Mouse (Mus musculus) heart, adult 18-20 months (tissue): ENCODE data around the gene Gm15023. TPM values are rescaled to one million over a fixed set of nuclear protein-coding genes. Genes with fewer than 3 reads are reported as not detected.
"Not testable (repeated sequence)": the region's sequence is repeated elsewhere in the genome, so short reads cannot be mapped to it uniquely, and the experiment has no call there.

Source experiments
- DNase-seq, 2 experiments: peaks; one replicate each; pipeline ENCODE4 v3.0.0; 2021 to 2022; ENCODE audit warnings: mixed read lengths in 1 of 2
- long read RNA-seq, 2 experiments: library from polyadenylated mRNA; stranded (forward); transcript quantifications; one replicate each; pipeline ENCODE4 v2.0.0; 2021
- total RNA-seq, 2 experiments: library from RNA; stranded (reverse); gene quantifications; 2 replicates each; pipeline ENCODE4 v1.2.3; 2021

Gene Gm15023
- not detected for total RNA-seq
- long read RNA-seq, experiment 1 = 0 reads
- long read RNA-seq, experiment 2 = 0 reads

GRCm38 (mm10) chrX:135177532-135177931 is at the start of gene Gm15023:
Gene Gm15023 (minus strand): TSS chrX:135177632.
- DNase-seq = not testable (repeated sequence)

GRCm38 (mm10) chrX:135210436-135211221 is 33.2 kb upstream of the Gm15023 start, which contains the start of gene Tceal6:
Gene Tceal6 (minus strand): TSS chrX:135210687.
- DNase-seq = no peak

GRCm38 (mm10) chrX:135209773-135210435 is 32.5 kb upstream of the Gm15023 start:
- DNase-seq = not testable (repeated sequence)

DNA sequence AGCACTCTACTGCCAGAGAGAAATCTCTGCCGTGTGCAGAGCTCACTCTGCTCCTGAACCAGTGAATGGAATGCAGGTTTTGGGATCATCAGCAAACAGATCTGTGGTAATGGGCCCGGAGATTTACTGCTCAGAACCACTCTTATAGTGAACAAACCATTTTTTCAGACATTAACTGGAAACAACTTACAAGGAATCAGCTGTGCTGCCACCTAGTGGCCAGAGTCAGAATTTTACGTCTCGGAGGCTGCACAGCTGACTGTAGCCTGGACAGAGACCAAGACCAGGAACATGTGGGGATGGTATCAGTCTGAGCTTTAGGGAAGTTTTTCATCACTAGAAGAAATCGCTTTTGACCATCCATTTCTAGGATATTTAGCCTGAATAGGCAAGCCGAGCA is 12.5 kb upstream of the Gm15023 start:
- not testable (repeated sequence) for DNase-seq

DNA sequence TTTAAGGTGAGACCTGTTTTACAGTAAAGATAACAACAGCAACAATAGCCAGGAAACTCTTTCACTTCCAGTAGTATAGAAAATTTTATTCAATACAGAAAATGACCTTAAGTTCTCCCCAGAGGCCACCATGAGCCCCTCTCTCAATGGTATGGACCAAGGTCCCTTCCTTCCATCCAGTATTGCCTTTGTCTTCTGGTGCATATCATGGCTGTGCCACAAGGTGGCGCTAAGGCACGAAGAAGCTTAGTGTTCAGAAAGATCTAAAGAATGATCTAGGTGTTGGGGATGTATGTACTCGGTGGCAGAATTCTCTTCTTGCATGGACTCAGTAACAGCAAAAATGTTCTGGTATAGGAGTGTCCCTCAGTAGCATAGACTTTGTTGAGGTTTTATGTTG is 11.2 kb upstream of the Gm15023 start:
- not testable (repeated sequence) for DNase-seq

Other genes with a start within 250 kb of the Gm15023 start
- not detected for gene Nxf2, start 212.9 kb downstream of the Gm15023 start, total RNA-seq
- 10 to 100 TPM in 1 of 2 experiments, 1 to 10 TPM in 1; 5.0 to 10.3 TPM for gene Zmat1, start 168.4 kb downstream of the Gm15023 start, total RNA-seq
- not detected for gene Tceal6, start 33.1 kb upstream of the Gm15023 start, total RNA-seq
- not detected for gene Pramel3, start 124.7 kb upstream of the Gm15023 start, total RNA-seq
- not detected for gene Gm5128, start 195.7 kb upstream of the Gm15023 start, total RNA-seq